Mouse (Mus musculus): ENCODE measurements around the gene Fdxacb1. TPM values are rescaled to one million over a fixed set of nuclear protein-coding genes. Genes with fewer than 3 reads are reported as not detected.

The Fdxacb1 gene
- 1 to 10 TPM; 2.7 to 6.1 (median 3.4) TPM for total RNA-seq (2022)

- DNase-seq (ENCODE audit: low spot score in 2 of 2): peak; percentile 95 to 96
These were observed at the start of gene Fdxacb1 for GRCm38 (mm10) chr9:50768107-50769002. Fdxacb1 (plus strand) TSS chr9:50768236.

DNA sequence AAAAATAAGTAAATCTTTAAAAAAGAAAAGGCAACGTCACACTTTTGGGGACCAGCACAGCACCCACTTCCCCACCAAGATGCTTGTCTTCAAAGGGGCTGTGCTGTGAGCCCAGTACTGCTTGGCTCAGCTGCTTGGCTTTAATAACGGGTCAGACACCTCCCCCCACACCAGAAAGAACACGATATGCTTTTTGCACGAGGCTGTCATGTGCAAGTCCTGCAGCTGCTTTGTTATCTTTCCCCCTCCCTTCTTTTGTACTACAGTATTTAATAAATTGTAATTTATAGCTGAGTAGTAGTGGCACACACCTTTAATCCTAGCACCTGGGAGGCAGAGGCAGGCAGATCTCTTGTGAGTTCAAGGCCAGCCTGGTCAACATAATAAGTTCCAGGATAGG lies 49.2 kb upstream of the Fdxacb1 start:
- DNase-seq (ENCODE audit: low spot score in 2 of 2): no peak

GRCm38 (mm10) chr9:50721061-50721460 lies 47.0 kb upstream of the Fdxacb1 start:
- no peak for DNase-seq (ENCODE audit: low spot score in 2 of 2)

GRCm38 (mm10) chr9:50722451-50722911 lies 45.6 kb upstream of the Fdxacb1 start:
- no peak for DNase-seq (ENCODE audit: low spot score in 2 of 2)

DNA sequence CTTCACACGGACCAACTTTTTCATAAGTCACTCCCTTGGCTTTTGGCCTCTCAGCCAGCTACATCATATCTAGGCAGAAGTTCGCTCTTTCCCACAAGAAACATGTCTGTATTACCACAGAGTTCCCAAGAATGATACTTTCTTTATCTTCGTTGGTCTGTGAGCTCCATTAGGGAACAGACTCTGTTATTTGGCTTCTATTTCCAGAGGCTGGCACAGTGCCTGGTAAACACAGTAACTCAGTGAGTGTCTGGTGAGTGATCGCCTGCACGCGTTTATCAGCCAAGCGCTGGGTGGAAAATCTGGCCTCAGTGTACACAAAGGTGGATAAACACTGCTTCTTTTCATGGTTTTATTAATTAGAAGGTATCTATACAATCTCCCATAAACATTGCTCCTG lies 44.6 kb upstream of the Fdxacb1 start:
- peak; percentile 28 to 36 for DNase-seq (ENCODE audit: low spot score in 2 of 2)

DNA sequence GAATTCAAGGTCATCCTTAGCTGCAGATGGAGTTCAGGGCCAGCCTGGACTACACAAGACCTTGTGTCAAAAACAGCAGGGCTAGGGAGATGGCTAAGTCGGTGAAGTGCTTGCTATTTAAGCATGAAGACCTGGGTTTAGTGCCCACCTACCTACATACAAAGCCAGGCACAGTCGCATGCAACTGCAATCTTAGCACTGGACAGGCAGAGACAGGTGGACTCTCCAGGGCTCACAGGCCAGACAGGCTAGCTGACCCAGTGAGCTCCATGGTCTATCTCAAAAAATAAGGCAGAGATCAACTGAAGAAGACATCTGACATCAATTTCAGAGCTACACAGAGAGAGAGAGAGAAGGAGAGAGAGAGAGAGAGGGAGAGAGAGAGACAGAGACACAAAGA lies 43.9 kb upstream of the Fdxacb1 start:
- DNase-seq (ENCODE audit: low spot score in 2 of 2): no peak

DNA sequence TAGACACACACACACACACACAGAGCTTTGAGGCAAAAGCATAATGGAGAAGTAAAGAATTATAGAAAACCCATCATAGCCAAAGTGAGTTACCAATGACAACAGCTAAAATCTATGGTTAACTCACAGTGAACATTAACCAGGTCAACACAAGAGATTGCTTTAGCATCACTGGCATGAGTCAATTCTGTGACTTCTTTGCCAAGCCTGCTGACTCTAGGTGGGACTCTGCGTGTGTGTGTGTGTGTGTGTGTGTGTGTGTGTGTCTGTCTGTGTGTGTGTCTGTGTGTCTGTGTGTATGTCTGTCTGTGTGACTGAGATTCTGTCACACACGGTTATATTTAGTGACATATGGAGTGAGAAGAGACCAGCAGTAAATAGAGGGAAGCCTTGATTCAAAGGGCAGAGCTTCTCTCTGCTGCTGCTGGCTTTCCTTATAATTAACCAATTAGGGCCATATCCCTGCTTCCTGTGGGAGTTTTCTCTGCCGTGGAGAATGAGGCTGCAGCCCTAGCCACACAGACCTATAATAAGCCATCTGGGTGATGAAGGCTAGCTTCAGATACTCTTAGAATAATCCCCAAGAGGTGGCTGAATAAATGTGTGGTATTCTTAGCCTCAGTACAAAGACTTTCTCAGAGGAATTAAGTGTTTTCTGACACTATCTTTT lies 43.2 kb upstream of the Fdxacb1 start:
- DNase-seq (ENCODE audit: low spot score in 2 of 2): no peak

DNA sequence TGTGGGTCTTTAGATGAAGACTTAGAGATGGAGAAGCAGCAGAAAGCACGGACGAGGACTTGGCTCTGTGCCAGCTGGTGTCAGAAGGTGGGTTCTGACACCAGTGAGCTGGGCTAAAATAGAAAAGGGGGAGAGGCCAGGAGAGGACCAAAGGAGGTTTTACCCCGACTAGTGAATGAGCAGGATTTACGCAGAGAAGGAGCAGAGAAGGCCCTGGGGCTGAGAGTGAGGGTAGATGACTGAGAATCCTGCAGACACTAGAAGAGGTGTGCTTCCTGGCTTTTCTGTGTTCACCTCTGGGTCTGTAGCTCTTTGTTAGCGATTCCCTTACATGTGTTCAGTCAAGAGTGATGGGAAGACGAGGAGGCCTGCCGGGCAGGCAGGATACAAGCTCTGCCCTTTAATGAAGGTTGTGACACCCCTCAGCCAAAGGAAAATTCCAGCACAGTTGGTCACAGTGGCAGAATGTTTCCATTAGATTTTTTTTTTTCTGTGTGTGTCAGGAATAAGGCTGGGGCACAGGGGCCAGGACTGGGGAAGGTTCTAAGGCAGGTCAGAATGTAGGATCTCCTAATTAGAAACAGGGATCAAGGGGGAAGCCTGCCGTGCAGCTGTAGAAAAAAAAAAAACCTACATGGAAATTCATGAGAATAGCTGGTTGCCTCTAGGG lies 42.0 kb upstream of the Fdxacb1 start:
- no peak for DNase-seq (ENCODE audit: low spot score in 2 of 2)

- DNase-seq (ENCODE audit: low spot score in 2 of 2): no peak
These were observed 40.7 kb upstream of the Fdxacb1 start for GRCm38 (mm10) chr9:50727171-50727924.

- DNase-seq (ENCODE audit: low spot score in 2 of 2): peak; percentile 19 to 44
These were observed 39.9 kb upstream of the Fdxacb1 start for GRCm38 (mm10) chr9:50727925-50728651.

GRCm38 (mm10) chr9:50729600-50729999 lies 38.4 kb upstream of the Fdxacb1 start:
- no peak for DNase-seq (ENCODE audit: low spot score in 2 of 2)

- DNase-seq (ENCODE audit: low spot score in 2 of 2): no peak
These were observed 35.5 kb upstream of the Fdxacb1 start for GRCm38 (mm10) chr9:50732560-50732959.

DNA sequence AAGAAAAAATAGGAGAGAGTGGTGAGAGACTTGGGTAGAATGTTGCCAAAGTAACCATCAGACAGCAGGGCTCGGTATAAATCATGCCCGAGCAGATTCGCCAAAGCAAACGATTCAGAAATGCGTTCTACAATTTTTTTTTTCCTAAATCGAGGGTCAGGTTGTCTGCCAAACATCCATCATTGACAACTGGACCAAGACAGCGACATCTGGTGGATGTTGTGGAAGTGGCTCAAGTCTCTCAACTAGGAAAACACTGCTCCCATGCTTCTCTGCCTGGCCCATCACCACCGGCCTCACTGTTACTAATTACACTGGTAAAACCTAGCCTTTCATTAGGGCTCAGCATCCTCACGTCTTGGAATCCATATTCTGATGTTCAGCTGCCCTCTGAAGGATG lies 33.0 kb upstream of the Fdxacb1 start:
- DNase-seq (ENCODE audit: low spot score in 2 of 2): peak in 1 of 2 experiments; percentile 31

GRCm38 (mm10) chr9:50738914-50739870 lies 28.8 kb upstream of the Fdxacb1 start, which contains the start of gene Dixdc1:
Dixdc1 (minus strand) TSS chr9:50739517.
- peak; percentile 93 for DNase-seq (ENCODE audit: low spot score in 2 of 2)

- no peak for DNase-seq (ENCODE audit: low spot score in 2 of 2)
These were observed 26.9 kb upstream of the Fdxacb1 start for GRCm38 (mm10) chr9:50740867-50741784.

- DNase-seq (ENCODE audit: low spot score in 2 of 2): no peak
These were observed 25.8 kb upstream of the Fdxacb1 start for GRCm38 (mm10) chr9:50742261-50742660.

- DNase-seq (ENCODE audit: low spot score in 2 of 2): no peak
These were observed 25.3 kb upstream of the Fdxacb1 start for GRCm38 (mm10) chr9:50742744-50743143.

DNA sequence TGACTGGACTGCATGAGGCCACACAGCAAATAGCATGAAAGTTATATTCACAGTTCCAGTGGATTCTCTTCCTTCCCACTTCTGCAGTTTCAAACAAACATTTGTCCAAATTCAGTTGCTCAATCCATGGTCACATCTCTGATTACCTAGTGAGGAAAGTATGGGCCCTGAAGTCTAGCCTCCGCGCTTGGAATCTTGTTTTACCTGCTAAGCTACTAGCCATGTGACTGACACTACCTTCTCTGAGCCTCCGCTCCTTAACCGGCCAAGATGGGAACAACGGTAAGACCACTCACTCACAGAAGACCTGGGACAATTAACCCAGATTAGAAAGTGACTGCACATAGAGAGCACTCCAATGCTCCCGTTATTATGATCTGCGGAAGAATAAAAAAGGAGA lies 22.2 kb upstream of the Fdxacb1 start:
- no peak for DNase-seq (ENCODE audit: low spot score in 2 of 2)

All from gastrocnemius, adult 8-10 months (tissue).